Mouse (Mus musculus) adrenal gland, adult 2 months (tissue): ENCODE measurements around the gene Zfp607b. TPM values are rescaled to one million over a fixed set of nuclear protein-coding genes. Genes with fewer than 3 reads are reported as not detected.

Experiments
- DNase-seq: peaks from one replicate; pipeline ENCODE4 v3.0.0; 2021
- polyA plus RNA-seq: library from polyadenylated mRNA; depleted of rRNA; stranded (reverse); fragments of >200 nt; gene quantifications from 2 replicates; pipeline ENCODE4 v1.2.3, GENCODE M21; 2012; rRNA removed
- total RNA-seq, 2 experiments: library from RNA; stranded (reverse); gene quantifications; 2 replicates each; pipeline ENCODE4 v1.2.3; 2021

Gene Zfp607b
- total and polyA plus RNA-seq, 3 experiments = 0.31 to 1.7 (median 0.81) TPM

DNA sequence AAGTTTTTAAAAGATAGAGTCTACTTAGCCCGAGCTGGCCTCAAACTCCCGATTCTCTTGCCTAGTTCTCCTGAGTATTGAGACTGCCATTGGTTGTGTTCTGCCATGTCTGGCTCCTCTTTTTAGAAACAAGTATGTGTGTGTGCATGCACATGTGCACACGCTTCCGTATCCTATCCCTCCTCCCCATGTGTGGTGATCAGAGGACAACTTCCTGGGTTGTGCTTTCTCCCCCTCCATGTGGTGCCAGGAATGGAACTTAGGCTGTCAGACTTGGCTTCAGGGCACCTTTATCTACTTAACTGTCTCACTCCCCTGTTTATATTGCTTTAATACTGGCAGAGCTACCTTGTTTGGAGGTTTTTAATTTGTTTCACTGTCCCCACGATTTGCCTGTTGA, 3.9 kb upstream of the Zfp607b start:
- no peak for DNase-seq

DNA sequence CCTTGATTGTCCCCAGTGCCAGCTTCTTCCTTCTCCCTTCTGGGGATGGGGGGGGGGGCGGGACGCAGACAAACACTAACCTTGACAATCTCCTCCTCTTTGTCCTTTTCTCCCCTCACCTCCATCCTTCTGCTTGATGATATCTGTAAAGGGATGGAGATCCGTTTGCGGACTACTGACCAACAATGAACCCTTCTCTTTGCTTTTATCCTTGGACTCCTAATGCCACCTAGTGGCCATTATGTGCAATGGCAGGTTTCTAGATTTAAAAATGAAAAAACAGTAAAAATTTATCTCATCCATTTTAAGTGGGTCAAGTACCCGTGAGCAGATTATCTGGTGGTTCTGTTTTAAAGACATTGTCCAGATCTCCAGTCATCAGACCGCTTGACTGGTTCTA, 3.5 kb upstream of the Zfp607b start:
- no peak for DNase-seq

DNA sequence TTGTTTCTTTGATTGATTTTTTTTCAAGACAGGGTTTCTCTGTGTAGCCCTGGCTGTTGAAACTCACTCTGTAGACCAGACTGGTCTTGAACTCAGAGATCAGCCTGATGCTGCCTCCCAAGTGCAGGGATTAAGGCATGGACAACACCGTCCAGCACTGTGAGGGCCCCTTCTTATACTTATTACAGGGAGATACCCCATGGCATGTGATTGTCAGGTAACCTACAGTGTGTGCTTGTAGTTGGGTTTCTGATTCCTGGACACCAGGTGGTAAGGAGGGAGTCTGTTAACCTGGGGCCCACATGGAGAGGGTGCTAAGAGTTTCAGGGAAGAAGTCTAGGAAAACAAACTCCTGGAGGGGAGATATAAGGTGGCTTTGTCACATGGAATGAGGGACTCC, 2.1 kb upstream of the Zfp607b start:
- DNase-seq = no peak

DNA sequence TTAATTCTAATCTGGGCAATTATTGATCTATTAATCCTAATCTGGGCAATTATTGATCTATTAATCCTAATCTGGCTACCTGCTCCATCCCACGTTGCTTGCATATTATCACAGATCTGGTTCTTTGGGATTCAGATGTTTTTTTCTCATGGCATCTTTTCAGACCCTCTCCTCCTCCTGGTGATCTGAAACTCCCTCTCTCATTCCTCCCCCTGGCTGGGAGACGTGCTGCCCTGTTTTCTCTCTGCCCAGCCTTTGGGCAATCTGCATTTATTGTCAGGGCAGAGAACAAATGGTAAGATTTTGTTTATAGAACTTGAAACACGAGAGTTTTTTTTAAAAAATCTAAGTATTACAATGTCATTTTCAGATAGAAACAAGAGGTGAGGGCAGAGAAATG, 1.3 kb upstream of the Zfp607b start:
- no peak for DNase-seq

DNA sequence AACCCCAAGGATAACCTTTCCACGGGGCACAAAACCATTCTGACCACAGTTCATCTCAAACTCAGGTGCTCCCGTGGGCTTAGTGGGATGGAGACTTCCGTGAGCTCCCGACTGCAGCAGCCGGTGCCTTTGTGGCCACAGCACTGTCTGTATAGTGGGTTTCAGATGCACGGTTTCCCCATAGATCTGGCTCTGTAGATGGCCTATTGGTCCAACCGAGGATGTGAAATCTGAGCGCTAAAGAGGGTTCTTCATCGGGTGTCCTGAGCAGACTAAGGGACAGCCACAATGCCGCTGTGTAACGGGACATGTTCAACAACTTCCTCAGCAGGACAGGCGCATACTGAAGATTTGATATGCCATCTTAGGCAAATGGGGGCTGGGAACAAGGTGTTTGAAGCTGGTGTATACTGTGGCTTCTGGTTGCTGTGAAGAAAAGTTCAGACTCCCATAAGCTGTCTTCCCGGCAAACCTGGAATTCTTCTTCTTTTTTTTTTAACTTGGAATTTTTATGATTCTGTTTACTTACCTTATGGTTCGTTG, 823 bp upstream of the Zfp607b start:
- no peak for DNase-seq

DNA sequence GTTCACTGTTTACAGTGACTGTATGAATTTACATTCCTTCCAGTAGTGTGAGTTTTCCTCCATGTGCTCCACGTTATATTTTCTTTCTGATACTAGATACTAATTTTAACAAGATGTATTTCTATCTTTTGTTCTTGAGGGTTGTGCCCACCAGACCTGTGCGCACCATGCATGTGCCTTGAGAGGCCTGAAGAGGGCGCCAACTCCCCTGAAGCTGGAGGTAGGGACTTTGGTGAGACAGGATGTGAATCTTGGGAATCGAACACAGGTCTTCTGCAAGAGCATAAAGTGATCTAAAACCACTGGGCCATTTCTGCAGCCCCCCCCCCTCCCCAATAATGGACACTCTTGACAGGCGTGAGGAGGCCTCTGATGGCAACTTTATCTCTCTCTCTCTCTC, 1.9 kb downstream of the Zfp607b start:
- DNase-seq = peak; percentile 10

DNA sequence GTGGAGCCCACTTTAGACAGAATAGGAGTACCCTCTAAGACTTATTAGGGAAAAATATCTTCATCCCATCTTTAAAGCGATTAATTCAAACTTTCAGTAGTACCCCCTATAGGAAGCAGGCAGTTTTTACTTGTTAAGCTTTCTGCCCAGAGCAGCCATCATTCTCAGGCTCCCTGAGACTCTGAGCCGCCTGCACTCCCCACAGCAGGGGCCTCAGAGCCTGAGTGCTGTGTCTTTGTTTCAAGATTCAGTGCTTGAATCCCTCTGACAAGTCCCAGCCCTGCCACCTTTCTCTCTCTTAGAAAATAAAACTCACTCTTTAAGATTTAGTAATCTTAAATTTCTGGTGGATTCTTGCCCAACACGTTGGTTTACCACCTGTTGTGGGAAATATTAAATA, 7.6 kb downstream of the Zfp607b start:
- DNase-seq = no peak

DNA sequence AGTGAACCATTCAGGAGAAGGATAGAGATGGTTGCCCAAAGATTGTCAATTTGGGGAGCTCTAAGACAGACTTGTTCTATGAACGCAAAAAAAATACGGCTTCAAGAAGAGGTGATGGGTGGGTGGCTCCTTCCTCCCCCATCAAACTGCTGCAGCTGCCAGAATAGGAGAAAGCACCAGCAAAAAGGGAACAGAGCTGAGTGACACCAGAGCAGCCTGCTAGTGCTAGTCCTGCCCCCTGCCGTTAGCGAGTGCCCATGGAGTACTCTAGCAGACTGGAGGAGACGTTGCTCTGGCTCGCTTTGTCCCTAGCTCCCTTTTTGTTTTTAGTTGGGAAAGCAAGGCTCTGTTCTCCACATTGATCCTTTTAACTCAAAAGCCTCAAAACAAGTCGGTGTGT, 21.3 kb downstream of the Zfp607b start:
- DNase-seq = no peak

DNA sequence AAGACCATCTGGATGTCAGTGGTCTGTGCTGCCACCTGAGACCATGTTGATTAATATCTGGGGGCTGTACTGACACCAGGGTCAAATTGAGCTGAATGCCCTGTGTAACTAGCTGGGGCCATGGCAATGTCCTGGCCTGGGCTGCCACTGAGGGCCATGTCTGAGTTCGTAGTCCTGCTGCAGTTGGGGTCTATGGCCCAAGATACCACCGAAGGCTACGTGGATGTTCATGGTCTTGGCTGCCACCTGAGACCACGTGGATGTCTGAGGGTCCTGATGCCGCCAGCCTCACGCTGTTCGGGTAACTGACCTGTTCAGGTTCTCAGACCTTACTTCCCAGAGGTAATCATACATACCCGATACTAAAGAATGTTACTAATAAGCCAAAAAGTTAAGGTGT, 32.8 kb downstream of the Zfp607b start:
- no peak for DNase-seq

DNA sequence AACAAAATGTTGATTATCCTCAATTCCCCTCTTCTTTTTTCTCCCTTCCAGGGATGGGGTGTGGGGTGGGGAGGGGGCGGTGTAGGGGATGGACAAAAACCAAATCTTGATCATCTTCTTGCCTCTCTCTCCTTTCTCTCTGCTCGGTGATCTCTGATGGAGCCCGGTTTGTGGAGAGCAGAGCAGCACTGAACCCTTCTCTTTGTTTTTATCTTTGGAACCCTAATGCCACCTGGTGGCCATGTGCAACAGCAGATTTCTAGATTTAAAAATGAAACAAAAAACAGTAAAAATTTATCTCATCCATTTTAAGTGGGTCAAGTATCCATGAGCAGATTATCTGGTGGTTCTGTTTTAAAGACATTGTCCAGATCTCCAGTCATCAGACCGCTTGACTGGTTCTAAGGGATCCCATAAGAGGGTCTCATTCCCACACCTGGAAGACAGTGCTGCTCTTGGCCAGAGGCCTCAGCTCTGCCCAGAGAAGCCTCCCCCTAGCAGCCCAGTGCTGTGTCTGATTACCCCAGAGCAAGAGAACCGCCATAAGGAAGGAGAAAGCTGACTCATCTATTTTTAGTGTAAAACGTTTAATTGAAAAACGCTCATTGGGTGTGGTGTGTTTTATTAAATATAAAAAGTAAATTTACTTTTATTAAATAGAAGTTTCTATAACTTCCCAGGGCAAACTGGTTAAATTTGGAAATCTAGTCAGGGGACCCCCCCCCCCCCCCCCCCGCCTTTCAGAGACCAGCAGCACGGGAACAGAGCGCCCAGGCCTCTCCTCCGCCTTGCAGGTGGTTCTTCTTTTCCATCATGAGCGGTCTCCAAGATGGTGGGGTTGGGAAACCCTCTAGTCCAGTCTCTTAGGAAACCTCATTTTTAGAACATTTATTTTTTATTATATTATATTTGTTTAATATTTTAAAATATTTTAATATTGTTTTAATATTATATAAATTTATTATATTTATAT, 36.7 kb downstream of the Zfp607b start:
- DNase-seq = peak; percentile 24

DNA sequence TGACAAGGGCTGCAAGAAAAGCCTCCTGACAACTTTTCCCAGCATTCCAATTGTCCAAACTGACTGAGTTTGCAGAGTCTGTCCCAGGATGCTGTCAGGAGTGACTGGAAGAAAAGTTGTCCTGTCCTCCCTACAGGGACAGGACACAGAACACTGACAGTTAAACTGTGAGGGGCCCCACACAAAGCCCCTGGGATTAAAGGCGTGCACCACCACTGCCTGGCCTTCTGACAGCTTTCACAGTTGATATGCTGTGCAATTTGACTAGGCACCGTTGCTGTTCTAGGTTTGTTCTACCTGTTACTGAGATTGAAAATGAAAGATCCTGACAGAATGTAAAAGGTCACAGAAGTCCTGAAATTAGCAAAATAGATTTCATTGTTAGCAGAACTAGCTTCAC, 38.3 kb downstream of the Zfp607b start:
- DNase-seq = no peak

DNA sequence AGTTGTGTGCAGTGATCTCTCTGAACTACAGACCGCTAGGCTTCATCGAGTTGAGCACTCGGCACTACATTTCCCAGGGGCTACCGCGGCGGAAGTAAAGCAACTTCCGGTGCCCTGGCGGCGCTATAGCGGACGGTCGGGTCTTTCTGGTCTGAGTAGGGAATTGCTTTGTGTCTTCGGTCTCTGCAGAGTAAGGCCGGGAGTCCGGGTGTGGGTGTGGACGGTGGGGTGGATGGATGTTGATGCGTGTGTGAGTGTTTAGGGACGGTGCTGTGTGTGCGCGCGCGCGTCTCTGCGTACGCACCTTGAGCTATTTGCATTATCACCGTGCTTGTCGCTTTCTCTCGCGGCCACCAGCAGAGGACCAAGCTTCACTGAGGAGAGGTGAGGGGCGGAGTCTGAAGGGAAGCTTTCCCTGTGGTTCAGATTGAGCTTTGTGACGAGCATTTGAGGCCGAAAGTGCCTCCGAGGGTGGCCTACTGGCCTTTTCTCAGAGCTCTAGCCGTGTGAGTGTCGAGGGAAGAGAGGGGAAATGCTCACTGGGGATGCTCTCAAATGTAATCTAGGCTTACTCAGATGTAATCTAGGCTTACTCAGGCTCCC, 42.2 kb downstream of the Zfp607b start, which contains the start of gene Zfp60:
Gene Zfp60 (plus strand): TSS at position 109 of the 603 bp plus-strand sequence.
- DNase-seq = peak; percentile 92

DNA sequence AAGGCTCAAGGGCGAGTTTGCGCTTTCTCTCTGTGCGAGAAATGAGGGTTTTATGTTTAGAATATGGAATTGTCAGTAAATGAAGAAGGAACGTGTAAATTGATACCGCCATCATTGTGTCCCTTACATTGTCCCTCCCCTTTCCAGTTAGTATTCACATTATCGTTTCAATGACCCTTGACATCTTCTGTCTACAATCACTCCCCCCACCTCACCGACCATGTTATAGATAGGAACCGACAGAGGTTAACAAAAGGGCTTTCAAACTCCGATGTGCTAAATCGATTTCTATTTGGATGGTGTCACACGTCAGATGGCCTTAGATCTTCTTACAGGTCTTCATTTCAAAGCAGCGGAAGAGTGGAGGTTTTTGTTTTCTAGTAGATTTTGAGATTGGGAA, 42.8 kb downstream of the Zfp607b start:
- DNase-seq = no peak

DNA sequence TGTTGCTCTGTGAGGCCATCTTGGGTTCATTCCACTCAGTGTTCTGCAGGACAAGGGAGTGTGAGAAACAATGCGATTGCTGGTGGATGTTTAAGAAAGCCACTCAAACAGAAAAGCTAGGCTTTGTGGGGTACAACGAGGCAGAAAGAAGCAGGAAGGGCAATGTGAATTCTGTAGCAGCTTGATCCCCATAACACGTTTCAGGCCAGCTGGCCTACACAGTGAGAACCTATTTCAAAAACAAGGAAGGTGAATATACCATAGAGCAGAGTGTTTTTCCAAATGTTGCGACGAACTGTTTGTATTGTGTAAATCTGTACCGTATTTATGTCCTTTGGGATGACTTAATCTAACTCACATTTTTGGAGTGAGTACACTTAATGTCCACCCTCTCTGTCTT, 43.4 kb downstream of the Zfp607b start:
- DNase-seq = no peak

DNA sequence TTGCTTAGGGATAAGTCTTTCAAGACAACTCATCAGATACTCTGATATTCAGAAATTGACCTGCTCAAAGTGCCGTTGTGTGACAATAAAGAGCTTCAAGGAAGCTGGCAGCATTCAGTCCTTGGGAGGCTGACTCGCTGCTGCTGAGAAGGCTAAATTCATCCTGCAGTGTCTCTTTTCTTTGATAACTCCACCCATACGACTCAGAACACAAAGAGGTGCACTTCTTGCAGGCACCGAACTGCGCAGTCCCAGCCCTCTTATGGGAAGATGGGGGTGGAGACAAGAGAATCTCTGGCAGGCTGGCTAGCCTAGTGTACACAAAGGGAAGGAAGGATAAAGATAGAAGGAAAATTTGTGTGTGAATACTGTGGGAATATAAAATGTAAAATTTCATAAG, 46.3 kb downstream of the Zfp607b start:
- no peak for DNase-seq

Other genes with a start within 250 kb of the Zfp607b start
- gene Sptbn4, start 241.7 kb upstream of the Zfp607b start, total RNA-seq = 1 to 10 TPM; 1.5 to 1.9 TPM
- 0.84 and 2.3 TPM in 2 replicates for gene Sptbn4, start 241.7 kb upstream of the Zfp607b start, polyA plus RNA-seq
- 10 to 100 TPM; 48.4 to 51.1 TPM for gene Blvrb, start 241.4 kb upstream of the Zfp607b start, total RNA-seq
- gene Blvrb, start 241.4 kb upstream of the Zfp607b start, polyA plus RNA-seq = 70.2 and 86.2 TPM in 2 replicates
- gene Sertad3, start 215.6 kb upstream of the Zfp607b start, total RNA-seq = 10 to 100 TPM; 11.6 to 21.0 TPM
- gene Sertad3, start 215.6 kb upstream of the Zfp607b start, polyA plus RNA-seq = 20.0 and 20.9 TPM in 2 replicates
- gene Sertad1, start 202.4 kb upstream of the Zfp607b start, total RNA-seq = 10 to 100 TPM; 17.9 to 25.6 TPM
- 57.7 and 60.5 TPM in 2 replicates for gene Sertad1, start 202.4 kb upstream of the Zfp607b start, polyA plus RNA-seq
- 1 to 10 TPM; 1.4 to 4.0 TPM for gene Prx, start 190.0 kb upstream of the Zfp607b start, total RNA-seq
- gene Prx, start 190.0 kb upstream of the Zfp607b start, polyA plus RNA-seq = 2.0 and 2.2 TPM in 2 replicates
- gene Hipk4, start 166.1 kb upstream of the Zfp607b start, total RNA-seq = under 1 TPM; 0.21 to 0.29 TPM
- gene Hipk4, start 166.1 kb upstream of the Zfp607b start, polyA plus RNA-seq = 0.82 and 1.1 TPM in 2 replicates
- 100 to 1,000 TPM; 111 to 179 TPM for gene Pld3, start 136.1 kb upstream of the Zfp607b start, total RNA-seq
- 202 and 253 TPM in 2 replicates for gene Pld3, start 136.1 kb upstream of the Zfp607b start, polyA plus RNA-seq
- gene 2310022A10Rik, start 136.1 kb upstream of the Zfp607b start, total RNA-seq = 10 to 100 TPM; 12.8 to 15.9 TPM
- 22.5 and 27.7 TPM in 2 replicates for gene 2310022A10Rik, start 136.1 kb upstream of the Zfp607b start, polyA plus RNA-seq
- 100 to 1,000 TPM; 219 to 227 TPM for gene Akt2, start 97.8 kb upstream of the Zfp607b start, total RNA-seq
- 128 and 143 TPM in 2 replicates for gene Akt2, start 97.8 kb upstream of the Zfp607b start, polyA plus RNA-seq
- not detected for gene Ttc9b, start 35.4 kb upstream of the Zfp607b start, total RNA-seq
- 0.06 and 0.48 TPM in 2 replicates for gene Ttc9b, start 35.4 kb upstream of the Zfp607b start, polyA plus RNA-seq
- 10 to 100 TPM; 21.9 to 35.1 TPM for gene Map3k10, start 14.7 kb upstream of the Zfp607b start, total RNA-seq
- 65.4 and 93.7 TPM in 2 replicates for gene Map3k10, start 14.7 kb upstream of the Zfp607b start, polyA plus RNA-seq
- gene Zfp60, start 42.0 kb downstream of the Zfp607b start, total RNA-seq = 10 to 100 TPM; 12.7 to 14.1 TPM
- 0.40 and 0.85 TPM in 2 replicates for gene Zfp60, start 42.0 kb downstream of the Zfp607b start, polyA plus RNA-seq
- gene Zfp626, start 117.9 kb downstream of the Zfp607b start, total RNA-seq = 1 to 10 TPM; 5.4 to 7.6 TPM
- 0.11 and 0.15 TPM in 2 replicates for gene Zfp626, start 117.9 kb downstream of the Zfp607b start, polyA plus RNA-seq
- gene Zfp59, start 149.3 kb downstream of the Zfp607b start, total RNA-seq = 1 to 10 TPM; 3.1 to 3.8 TPM
- 0.15 and 0.22 TPM in 2 replicates for gene Zfp59, start 149.3 kb downstream of the Zfp607b start, polyA plus RNA-seq
- gene Zfp607a, start 168.2 kb downstream of the Zfp607b start, total RNA-seq = 1 to 10 TPM; 4.1 to 4.2 TPM
- 0.12 and 0.22 TPM in 2 replicates for gene Zfp607a, start 168.2 kb downstream of the Zfp607b start, polyA plus RNA-seq
- 10 to 100 TPM; 10.9 to 11.4 TPM for gene Zfp974, start 240.1 kb downstream of the Zfp607b start, total RNA-seq
- 0.39 and 0.67 TPM in 2 replicates for gene Zfp974, start 240.1 kb downstream of the Zfp607b start, polyA plus RNA-seq